Mouse (Mus musculus) frontal cortex, adult (tissue): ENCODE results near the gene Pde4d.
"Not testable (repeated sequence)": the region's sequence is repeated elsewhere in the genome, so short reads cannot be mapped to it uniquely, and the experiment has no call there.

Experiments used
- ATAC-seq: cut with Nextera tagmentation; 2 replicates; pipeline ENCODE4 v1.9.2; 2017; ENCODE audit warnings: mild to moderate bottlenecking, moderate library complexity, mixed read lengths; ENCODE audit not compliant: low TSS enrichment

Gene Pde4d

GRCm38 (mm10) chr13:108686807-108687206 lies 237.1 kb downstream of the Pde4d start:
- no peak for ATAC-seq

- ATAC-seq = peak; percentile 90
Measured at GRCm38 (mm10) chr13:108692883-108693550, 243.3 kb downstream of the Pde4d start.

- ATAC-seq = no peak
Measured at GRCm38 (mm10) chr13:108705441-108705840, 255.7 kb downstream of the Pde4d start.

GRCm38 (mm10) chr13:108714032-108714431 lies 264.3 kb downstream of the Pde4d start:
- ATAC-seq = no peak

- ATAC-seq = no peak
Measured at GRCm38 (mm10) chr13:108715029-108715428, 265.3 kb downstream of the Pde4d start.

- no peak for ATAC-seq
Measured at GRCm38 (mm10) chr13:108722234-108722633, 272.5 kb downstream of the Pde4d start.

GRCm38 (mm10) chr13:108734356-108734755 lies 284.6 kb downstream of the Pde4d start:
- ATAC-seq = not testable (repeated sequence)

GRCm38 (mm10) chr13:108751155-108751840 lies 301.6 kb downstream of the Pde4d start:
- ATAC-seq = peak; percentile 75

GRCm38 (mm10) chr13:108757477-108757876 lies 307.7 kb downstream of the Pde4d start:
- no peak; the same call in 1 of the 2 replicates for ATAC-seq

- ATAC-seq = no peak
Measured at GRCm38 (mm10) chr13:108758331-108758730, 308.6 kb downstream of the Pde4d start.

- ATAC-seq = no peak
Measured at GRCm38 (mm10) chr13:108759140-108759539, 309.4 kb downstream of the Pde4d start.

- no peak for ATAC-seq
Measured at GRCm38 (mm10) chr13:108763295-108763694, 313.5 kb downstream of the Pde4d start.

- peak; percentile 72 for ATAC-seq
Measured at GRCm38 (mm10) chr13:108766020-108766727, 316.4 kb downstream of the Pde4d start.

- ATAC-seq = no peak
Measured at GRCm38 (mm10) chr13:108769465-108770056, 319.8 kb downstream of the Pde4d start.

- ATAC-seq = no peak
Measured at GRCm38 (mm10) chr13:108772386-108772785, 322.6 kb downstream of the Pde4d start.

- ATAC-seq = no peak
Measured at GRCm38 (mm10) chr13:108774981-108775380, 325.2 kb downstream of the Pde4d start.

GRCm38 (mm10) chr13:108775882-108776281 lies 326.1 kb downstream of the Pde4d start:
- ATAC-seq = peak; percentile 98

GRCm38 (mm10) chr13:108797620-108798019 lies 347.9 kb downstream of the Pde4d start:
- ATAC-seq = not testable (repeated sequence)

GRCm38 (mm10) chr13:108809191-108809590 lies 359.4 kb downstream of the Pde4d start:
- ATAC-seq = no peak

GRCm38 (mm10) chr13:108812956-108813355 lies 363.2 kb downstream of the Pde4d start:
- ATAC-seq = peak; percentile 34; the same call in 1 of the 2 replicates

GRCm38 (mm10) chr13:108819846-108820408 lies 370.2 kb downstream of the Pde4d start:
- ATAC-seq = peak; percentile 59

GRCm38 (mm10) chr13:108820487-108820886 lies 370.7 kb downstream of the Pde4d start:
- ATAC-seq = no peak
